Mouse (Mus musculus) kidney, adult 2 months (tissue): ENCODE results near the gene Il13.

ENCODE experiments used
- CTCF ChIP-seq: fragments of 200-500 bp; conservative IDR thresholded peaks from 2 replicates; pipeline ENCODE4 v1.5.1; 2011; ENCODE audit warnings: low read depth, mild to moderate bottlenecking, control low read depth, low read length, moderate library complexity, mixed read lengths; ENCODE audit not compliant: insufficient read depth, insufficient read length
- POLR2A ChIP-seq: fragments of 200-500 bp; IDR thresholded peaks from one replicate; pipeline ENCODE4 v1.6.1; 2011; ENCODE audit warnings: low read depth, low read length, control low read depth

DNA sequence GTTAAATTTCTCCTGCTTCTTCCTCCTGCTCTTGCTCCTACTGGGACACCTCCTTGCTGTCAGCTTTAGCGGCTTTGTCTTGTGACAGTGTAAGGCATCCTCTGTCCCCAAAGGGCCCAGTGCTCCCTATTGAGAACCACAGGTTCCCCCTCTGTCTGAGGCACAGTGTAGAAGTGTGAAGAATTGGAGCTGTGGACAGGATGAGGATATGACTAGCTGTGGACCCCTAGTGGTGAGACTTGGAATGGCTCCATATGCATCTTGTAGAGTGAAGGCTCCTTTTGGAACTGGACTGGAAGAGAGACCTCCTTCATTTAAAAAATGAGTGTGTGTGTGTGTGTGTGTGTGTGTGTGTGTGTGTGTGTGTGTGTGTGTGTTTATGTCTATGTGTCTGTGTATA lies 6.6 kb downstream of the Il13 start:
- TF ChIP-seq CTCF (peak; percentile 70), POLR2A (no peak)
